Mouse (Mus musculus): Measurements from ENCODE around the gene S1pr2. TPM values are rescaled to one million over a fixed set of nuclear protein-coding genes. Genes with fewer than 3 reads are reported as not detected.
"Not testable (repeated sequence)": the region's sequence is repeated elsewhere in the genome, so short reads cannot be mapped to it uniquely, and the experiment has no call there.

Gene S1pr2
- polyA plus RNA-seq, 1 experiment from 2014 or later: 11.0 TPM

GRCm38 (mm10) chr9:21011846-21012312 lies 35.3 kb upstream of the S1pr2 start:
- H3K9ac ChIP-seq: no peak overlapping the region
- H3K4me2 ChIP-seq: no peak overlapping the region
- ATAC-seq (ENCODE audit: low FRiP score): no peak
- 68% methylated on average over 5 of the region's 5 CpGs for WGBS
- H3K27me3 ChIP-seq: peaks cover 50% of the 10 kb centered on the region
- H3K4me1 ChIP-seq (replicated peaks): peaks cover 15% of the 10 kb centered on the region
- H3K9me3 ChIP-seq: no peaks in the 10 kb centered on the region
- H3K36me3 ChIP-seq: peaks cover 29% of the 10 kb centered on the region
- H3K27ac ChIP-seq: no peak overlapping the region
- no peak overlapping the region for H3K4me3 ChIP-seq

- peaks cover 37% of the 10 kb centered on the region for H3K36me3 ChIP-seq
- H3K27me3 ChIP-seq: peaks cover 41% of the 10 kb centered on the region
- not testable (repeated sequence) for H3K9ac ChIP-seq; H3K27ac ChIP-seq; H3K4me3 ChIP-seq; H3K4me2 ChIP-seq; ATAC-seq (ENCODE audit: low FRiP score); H3K9me3 ChIP-seq
- WGBS: 74% methylated on average over 9 of the region's 9 CpGs
- H3K4me1 ChIP-seq (replicated peaks): peaks cover 15% of the 10 kb centered on the region
These were observed 34.5 kb upstream of the S1pr2 start for GRCm38 (mm10) chr9:21010939-21011541.

GRCm38 (mm10) chr9:21010362-21010761 lies 33.8 kb upstream of the S1pr2 start:
- Histone ChIP-seq H3K27me3 (peaks cover 35% of the 10 kb centered on the region), H3K9me3 (no peaks in the 10 kb centered on the region), H3K4me1 (replicated peaks) (peaks cover 8% of the 10 kb centered on the region), H3K27ac (no peak overlapping the region), H3K4me2 (no peak overlapping the region), H3K4me3 (no peak overlapping the region), H3K9ac (no peak overlapping the region), H3K36me3 (peaks cover 44% of the 10 kb centered on the region)
- 62% methylated on average over 2 of the region's 2 CpGs for WGBS
- no peak for ATAC-seq (ENCODE audit: low FRiP score)

- H3K4me2 ChIP-seq: no peak overlapping the region
- ATAC-seq (ENCODE audit: low FRiP score): no peak
- H3K9ac ChIP-seq: no peak overlapping the region
- no peaks in the 10 kb centered on the region for H3K9me3 ChIP-seq
- WGBS: 91% methylated on average over 7 of the region's 7 CpGs
- H3K4me1 ChIP-seq (replicated peaks): peaks cover 8% of the 10 kb centered on the region
- no peak overlapping the region for H3K27ac ChIP-seq
- no peak overlapping the region for H3K4me3 ChIP-seq
- peaks cover 11% of the 10 kb centered on the region for H3K27me3 ChIP-seq
- peaks cover 50% of the 10 kb centered on the region for H3K36me3 ChIP-seq
These were observed 31.4 kb upstream of the S1pr2 start for GRCm38 (mm10) chr9:21008007-21008406.

- no peak overlapping the region for H3K27ac ChIP-seq
- H3K9ac ChIP-seq: no peak overlapping the region
- no peaks in the 10 kb centered on the region for H3K9me3 ChIP-seq
- peaks cover 50% of the 10 kb centered on the region for H3K36me3 ChIP-seq
- peaks cover 8% of the 10 kb centered on the region for H3K4me1 ChIP-seq (replicated peaks)
- H3K27me3 ChIP-seq: peaks cover 5% of the 10 kb centered on the region; the same call in 1 of the 2 replicates
- no peak overlapping the region for H3K4me2 ChIP-seq
- ATAC-seq (ENCODE audit: low FRiP score): no peak
- H3K4me3 ChIP-seq: no peak overlapping the region
- WGBS: 95% methylated on average over 10 of the region's 10 CpGs
These were observed 30.9 kb upstream of the S1pr2 start for GRCm38 (mm10) chr9:21007313-21007952.

GRCm38 (mm10) chr9:21002627-21003551 lies 26.3 kb upstream of the S1pr2 start, which contains the start of gene Mrpl4:
Gene Mrpl4, plus strand, starts transcription at chr9:21002738.
- Histone ChIP-seq H3K9ac (peak within 1 kb of the TSS; percentile 88), H3K4me2 (peak within 1 kb of the TSS; percentile 81), H3K9me3 (no peaks in the 10 kb centered on the region), H3K36me3 (peaks cover 32% of the 10 kb centered on the region), H3K27ac (peak within 1 kb of the TSS; percentile 88), H3K4me1 (replicated peaks) (peaks cover 12% of the 10 kb centered on the region), H3K4me3 (peak within 1 kb of the TSS; percentile 82), H3K27me3 (no peaks in the 10 kb centered on the region)
- WGBS: under 1% methylated on average over 72 of the region's 72 CpGs
- ATAC-seq (ENCODE audit: low FRiP score): peak; percentile 92

- peak overlapping the region; percentile 88 for H3K27ac ChIP-seq
- 12% methylated on average over 7 of the region's 7 CpGs for WGBS
- peak overlapping the region; percentile 88 for H3K9ac ChIP-seq
- peak overlapping the region; percentile 82 for H3K4me3 ChIP-seq
- H3K4me1 ChIP-seq (replicated peaks): peaks cover 12% of the 10 kb centered on the region
- ATAC-seq (ENCODE audit: low FRiP score): no peak
- no peaks in the 10 kb centered on the region for H3K9me3 ChIP-seq
- H3K36me3 ChIP-seq: peaks cover 25% of the 10 kb centered on the region
- H3K4me2 ChIP-seq: peak overlapping the region; percentile 81
- no peaks in the 10 kb centered on the region for H3K27me3 ChIP-seq
These were observed 25.7 kb upstream of the S1pr2 start for GRCm38 (mm10) chr9:21002270-21002626.

GRCm38 (mm10) chr9:21001651-21002200 lies 25.1 kb upstream of the S1pr2 start:
- H3K9me3 ChIP-seq: no peaks in the 10 kb centered on the region
- H3K4me2 ChIP-seq: no peak overlapping the region
- H3K4me1 ChIP-seq (replicated peaks): peaks cover 12% of the 10 kb centered on the region
- H3K9ac ChIP-seq: no peak overlapping the region
- no peak overlapping the region for H3K27ac ChIP-seq
- H3K27me3 ChIP-seq: no peaks in the 10 kb centered on the region
- H3K36me3 ChIP-seq: peaks cover 20% of the 10 kb centered on the region
- no peak overlapping the region for H3K4me3 ChIP-seq
- WGBS: 75% methylated on average over 6 of the region's 6 CpGs
- no peak for ATAC-seq (ENCODE audit: low FRiP score)

GRCm38 (mm10) chr9:21000811-21001210 lies 24.2 kb upstream of the S1pr2 start:
- ATAC-seq (ENCODE audit: low FRiP score): no peak
- Histone ChIP-seq H3K9ac (peak overlapping the region; percentile 25), H3K4me3 (no peak overlapping the region), H3K27me3 (no peaks in the 10 kb centered on the region), H3K36me3 (peaks cover 11% of the 10 kb centered on the region), H3K27ac (no peak overlapping the region), H3K9me3 (no peaks in the 10 kb centered on the region), H3K4me1 (replicated peaks) (peaks cover 12% of the 10 kb centered on the region), H3K4me2 (no peak overlapping the region)

- not testable (repeated sequence) for H3K36me3 ChIP-seq; H3K4me2 ChIP-seq; ATAC-seq (ENCODE audit: low FRiP score); H3K9ac ChIP-seq; H3K4me1 ChIP-seq (replicated peaks); H3K4me3 ChIP-seq; H3K9me3 ChIP-seq; H3K27ac ChIP-seq; H3K27me3 ChIP-seq
- WGBS: 82% methylated on average over 1 of the region's 1 CpGs
These were observed 21.8 kb upstream of the S1pr2 start for GRCm38 (mm10) chr9:20998337-20998736.

- 89% methylated on average over 8 of the region's 8 CpGs for WGBS
- Histone ChIP-seq H3K27me3 (no peaks in the 10 kb centered on the region), H3K27ac (no peak overlapping the region), H3K9ac (no peak overlapping the region), H3K4me1 (replicated peaks) (peaks cover 3% of the 10 kb centered on the region; the same call in 1 of the 2 replicates), H3K36me3 (no peaks in the 10 kb centered on the region), H3K4me3 (no peak overlapping the region), H3K9me3 (no peaks in the 10 kb centered on the region), H3K4me2 (no peak overlapping the region)
- no peak for ATAC-seq (ENCODE audit: low FRiP score)
These were observed 20.5 kb upstream of the S1pr2 start for GRCm38 (mm10) chr9:20997065-20997464.

- Histone ChIP-seq H3K27ac (no peak overlapping the region), H3K4me3 (no peak overlapping the region), H3K9ac (no peak overlapping the region), H3K36me3 (no peaks in the 10 kb centered on the region), H3K27me3 (no peaks in the 10 kb centered on the region), H3K4me1 (replicated peaks) (peaks cover 4% of the 10 kb centered on the region; the same call in 1 of the 2 replicates), H3K4me2 (no peak overlapping the region), H3K9me3 (no peaks in the 10 kb centered on the region)
- WGBS: 80% methylated on average over 3 of the region's 3 CpGs
- no peak for ATAC-seq (ENCODE audit: low FRiP score)
These were observed 18.5 kb upstream of the S1pr2 start for GRCm38 (mm10) chr9:20995069-20995468.
